Mouse (Mus musculus): Measurements from ENCODE around the gene Phf21a.

Gene Phf21a

GRCm38 (mm10) chr2:92365568-92365967 lies 272.7 kb downstream of the Phf21a start:
- no peak for DNase-seq

GRCm38 (mm10) chr2:92367383-92368029 lies 274.6 kb downstream of the Phf21a start:
- no peak for DNase-seq

- DNase-seq = no peak
Observed at GRCm38 (mm10) chr2:92370375-92370774, 277.5 kb downstream of the Phf21a start.

GRCm38 (mm10) chr2:92370821-92371805 lies 278.2 kb downstream of the Phf21a start:
- DNase-seq = no peak

- no peak for DNase-seq
Observed at GRCm38 (mm10) chr2:92371971-92372690, 279.2 kb downstream of the Phf21a start.

- DNase-seq = no peak
Observed at GRCm38 (mm10) chr2:92372767-92373436, 280.0 kb downstream of the Phf21a start.

GRCm38 (mm10) chr2:92373437-92373813 lies 280.5 kb downstream of the Phf21a start:
- DNase-seq = no peak

- no peak for DNase-seq
Observed at GRCm38 (mm10) chr2:92374514-92374913, 281.6 kb downstream of the Phf21a start, which contains the start of the genes Pex16 and Large2. TSS of gene Pex16 (plus strand) at chr2:92374676. TSS of gene Large2 (minus strand) at chr2:92374869.

- peak; percentile 96 for DNase-seq
Observed at GRCm38 (mm10) chr2:92375099-92375623, 282.2 kb downstream of the Phf21a start.

- DNase-seq = no peak
Observed at GRCm38 (mm10) chr2:92375788-92376187, 282.9 kb downstream of the Phf21a start.

- DNase-seq = no peak
Observed at GRCm38 (mm10) chr2:92376300-92376699, 283.4 kb downstream of the Phf21a start.

GRCm38 (mm10) chr2:92377320-92377719 lies 284.4 kb downstream of the Phf21a start:
- DNase-seq = no peak

- no peak for DNase-seq
Observed at GRCm38 (mm10) chr2:92379783-92380494, 287.0 kb downstream of the Phf21a start.

GRCm38 (mm10) chr2:92380495-92381050 lies 287.7 kb downstream of the Phf21a start:
- DNase-seq = no peak

GRCm38 (mm10) chr2:92381161-92381560 lies 288.2 kb downstream of the Phf21a start:
- no peak for DNase-seq

- DNase-seq = no peak
Observed at GRCm38 (mm10) chr2:92381901-92382588, 289.1 kb downstream of the Phf21a start, which contains the start of gene 1700029I15Rik. TSS of gene 1700029I15Rik (plus strand) at chr2:92382538.

GRCm38 (mm10) chr2:92382759-92383158 lies 289.8 kb downstream of the Phf21a start:
- DNase-seq = no peak

GRCm38 (mm10) chr2:92384101-92384500 lies 291.2 kb downstream of the Phf21a start:
- DNase-seq = no peak

- DNase-seq = no peak
Observed at GRCm38 (mm10) chr2:92385113-92386051, 292.5 kb downstream of the Phf21a start.

Measured in right cerebral cortex, postnatal 25 days (tissue).